Mouse (Mus musculus) erythroblast, embryonic 14.5 days (primary cell): ENCODE measurements around the gene Dgcr2. TPM values are rescaled to one million over a fixed set of nuclear protein-coding genes. Genes with fewer than 3 reads are reported as not detected.

Experiments used
- H3K27me3 ChIP-seq: 2 replicates; pipeline ENCODE4 v1.6.1; 2012; ENCODE audit warnings: inconsistent platforms; ENCODE audit not compliant: control insufficient read depth
- H3K36me3 ChIP-seq: 2 replicates; pipeline ENCODE4 v1.6.1; 2012; ENCODE audit warnings: mild to moderate bottlenecking, inconsistent platforms; ENCODE audit not compliant: control insufficient read depth
- H3K4me1 ChIP-seq: 2 replicates; pipeline ENCODE4 v1.6.1; 2012; ENCODE audit warnings: inconsistent platforms; ENCODE audit not compliant: control insufficient read depth
- H3K4me3 ChIP-seq: replicated peaks from 2 replicates; pipeline ENCODE3; 2012; ENCODE audit warnings: moderate library complexity, mild to moderate bottlenecking, inconsistent platforms
- H3K9me3 ChIP-seq: 2 replicates; pipeline ENCODE4 v1.6.1; 2012; ENCODE audit warnings: low read length, inconsistent platforms, mixed read lengths; ENCODE audit not compliant: control insufficient read depth
- GATA1 ChIP-seq: IDR thresholded peaks from 2 replicates; pipeline ENCODE4 v1.6.1; 2012; ENCODE audit warnings: low read length, inconsistent platforms, mixed read lengths
- TAL1 ChIP-seq: IDR thresholded peaks from 3 replicates; pipeline ENCODE4 v1.6.1; 2012; ENCODE audit warnings: low read length, inconsistent platforms, mixed read lengths
- polyA plus RNA-seq: library from polyadenylated mRNA; stranded (reverse); fragments of >175 nt; gene quantifications from 2 replicates; pipeline ENCODE4 v1.2.3, GENCODE M21; 2012

The Dgcr2 gene
- polyA plus RNA-seq, 1 experiment: 0.68 TPM

DNA sequence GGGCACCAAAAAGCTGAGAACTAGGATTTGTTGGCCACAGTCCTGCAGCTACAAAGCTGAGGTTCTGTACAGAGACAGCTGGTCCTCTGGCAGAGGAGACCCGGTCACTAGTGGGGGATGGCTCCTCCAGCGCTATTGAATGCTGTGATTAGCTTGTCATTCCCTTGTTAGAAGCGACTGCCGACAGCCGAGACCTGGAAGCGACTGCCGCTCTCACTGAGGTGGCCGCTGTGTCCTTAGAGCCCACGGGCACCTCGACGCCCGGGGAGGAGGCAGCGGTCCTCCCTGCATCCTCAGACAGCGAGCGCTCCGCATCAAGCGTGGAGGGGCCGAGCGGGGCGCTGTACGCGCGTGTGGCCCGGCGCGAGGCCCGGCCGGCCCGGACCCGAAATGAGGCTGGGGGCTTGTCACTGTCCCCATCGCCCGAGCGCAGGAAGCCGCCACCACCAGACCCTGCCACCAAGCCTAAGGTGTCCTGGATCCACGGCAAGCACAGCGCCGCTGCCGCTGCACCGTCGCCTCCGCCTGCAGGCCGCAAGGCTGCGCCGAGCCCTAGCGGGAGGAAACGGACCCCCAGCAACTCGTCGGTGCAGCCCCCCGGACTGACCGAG is 91.7 kb downstream of the Dgcr2 start:
- Histone ChIP-seq H3K4me3 (peak overlapping the region; percentile 55), H3K36me3 (no peaks in the 10 kb centered on the region), H3K4me1 (peaks cover 33% of the 10 kb centered on the region), H3K9me3 (peaks cover 30% of the 10 kb centered on the region; the same call in 1 of the 2 replicates), H3K27me3 (peaks cover 96% of the 10 kb centered on the region)
- TF ChIP-seq TAL1 (no peak), GATA1 (no peak)

GRCm38 (mm10) chr16:17804982-17805381 is 93.4 kb downstream of the Dgcr2 start:
- TF ChIP-seq GATA1 (no peak), TAL1 (no peak)
- Histone ChIP-seq H3K4me3 (no peak overlapping the region), H3K4me1 (peaks cover 33% of the 10 kb centered on the region), H3K9me3 (peaks cover 30% of the 10 kb centered on the region; the same call in 1 of the 2 replicates), H3K36me3 (no peaks in the 10 kb centered on the region), H3K27me3 (peaks cover 99% of the 10 kb centered on the region)

DNA sequence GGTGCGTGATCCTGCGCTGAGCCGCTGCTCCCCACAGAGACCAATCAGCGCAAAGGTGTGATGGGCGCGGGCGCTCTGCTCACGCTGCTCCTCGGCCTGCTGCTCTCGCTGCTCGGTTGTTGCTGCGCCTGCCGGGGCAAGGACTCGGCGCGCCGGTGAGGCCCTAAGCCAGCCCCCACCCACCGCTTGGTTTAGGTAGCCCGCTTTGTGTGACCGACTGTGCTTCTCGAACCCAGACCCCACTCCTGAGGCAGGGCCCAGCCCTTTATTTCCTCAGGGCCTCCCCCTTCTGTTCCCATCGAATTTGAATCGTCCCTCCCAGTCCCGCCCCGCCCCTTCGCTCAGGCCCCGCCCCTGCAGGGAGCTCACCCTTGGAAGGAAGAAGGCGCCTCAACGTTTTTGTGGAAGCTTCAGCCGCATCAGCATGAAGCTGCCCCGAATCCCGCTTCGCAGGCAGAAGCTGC is 93.9 kb downstream of the Dgcr2 start:
- H3K4me3 ChIP-seq: peak overlapping the region; percentile 41
- peaks cover 99% of the 10 kb centered on the region for H3K27me3 ChIP-seq
- peaks cover 33% of the 10 kb centered on the region for H3K4me1 ChIP-seq
- H3K9me3 ChIP-seq: peaks cover 30% of the 10 kb centered on the region; the same call in 1 of the 2 replicates
- no peak for TF ChIP-seq TAL1
- TF ChIP-seq GATA1: no peak
- H3K36me3 ChIP-seq: no peaks in the 10 kb centered on the region

DNA sequence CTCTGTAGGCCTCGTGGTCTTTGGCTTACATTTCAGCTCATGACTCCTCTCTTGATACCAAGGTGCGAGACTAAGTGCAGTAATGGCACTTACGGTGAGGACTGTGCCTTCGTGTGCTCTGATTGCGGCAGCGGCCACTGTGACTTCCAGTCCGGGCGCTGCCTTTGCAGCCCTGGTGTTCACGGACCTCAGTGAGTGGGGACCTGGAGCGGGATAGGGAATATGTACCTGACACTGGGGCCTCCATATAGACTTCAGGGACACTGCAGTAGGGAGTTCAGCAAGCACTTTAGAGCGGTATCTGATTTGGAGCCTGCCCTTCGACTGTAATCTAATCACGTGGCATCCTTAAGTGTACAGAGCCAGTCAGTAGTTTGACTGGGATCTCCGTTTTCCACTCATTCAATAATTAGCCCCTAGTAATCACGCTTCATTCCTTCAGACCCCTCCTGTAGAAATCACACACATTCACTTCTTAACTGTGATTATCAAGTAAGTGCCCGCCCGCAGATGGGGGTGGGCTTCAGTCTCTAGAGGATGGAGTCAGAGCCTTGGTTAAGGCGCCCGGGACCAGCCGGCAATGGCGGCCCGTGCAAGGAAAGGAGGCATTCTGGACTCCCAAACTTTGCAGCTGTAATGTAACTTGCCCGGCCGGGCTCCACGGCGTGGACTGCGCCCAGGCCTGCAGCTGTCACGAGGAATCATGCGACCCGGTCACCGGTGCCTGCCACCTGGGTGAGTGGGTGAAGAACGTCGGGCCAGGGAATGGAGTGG is 94.5 kb downstream of the Dgcr2 start:
- Histone ChIP-seq H3K9me3 (peaks cover 30% of the 10 kb centered on the region; the same call in 1 of the 2 replicates), H3K27me3 (peaks cover 99% of the 10 kb centered on the region), H3K4me1 (peaks cover 33% of the 10 kb centered on the region), H3K4me3 (peak overlapping the region; percentile 41), H3K36me3 (no peaks in the 10 kb centered on the region)
- TF ChIP-seq TAL1 (no peak), GATA1 (no peak)

- H3K4me1 ChIP-seq: peaks cover 33% of the 10 kb centered on the region
- TF ChIP-seq GATA1: no peak
- TF ChIP-seq TAL1: no peak
- H3K9me3 ChIP-seq: peaks cover 30% of the 10 kb centered on the region; the same call in 1 of the 2 replicates
- peaks cover 100% of the 10 kb centered on the region for H3K27me3 ChIP-seq
- H3K36me3 ChIP-seq: no peaks in the 10 kb centered on the region
- peak overlapping the region; percentile 3 for H3K4me3 ChIP-seq
Observed at GRCm38 (mm10) chr16:17802839-17803674, 95.3 kb downstream of the Dgcr2 start.

GRCm38 (mm10) chr16:17802456-17802838 is 95.9 kb downstream of the Dgcr2 start:
- H3K4me3 ChIP-seq: no peak overlapping the region
- TF ChIP-seq GATA1 (no peak), TAL1 (no peak)
- peaks cover 100% of the 10 kb centered on the region for H3K27me3 ChIP-seq
- no peaks in the 10 kb centered on the region for H3K36me3 ChIP-seq
- H3K4me1 ChIP-seq: peaks cover 29% of the 10 kb centered on the region
- H3K9me3 ChIP-seq: peaks cover 35% of the 10 kb centered on the region

GRCm38 (mm10) chr16:17801777-17802455 is 96.4 kb downstream of the Dgcr2 start:
- Histone ChIP-seq H3K36me3 (no peaks in the 10 kb centered on the region), H3K4me1 (peaks cover 25% of the 10 kb centered on the region), H3K4me3 (no peak overlapping the region), H3K27me3 (peaks cover 100% of the 10 kb centered on the region), H3K9me3 (peaks cover 35% of the 10 kb centered on the region)
- TF ChIP-seq TAL1 (no peak), GATA1 (no peak)

DNA sequence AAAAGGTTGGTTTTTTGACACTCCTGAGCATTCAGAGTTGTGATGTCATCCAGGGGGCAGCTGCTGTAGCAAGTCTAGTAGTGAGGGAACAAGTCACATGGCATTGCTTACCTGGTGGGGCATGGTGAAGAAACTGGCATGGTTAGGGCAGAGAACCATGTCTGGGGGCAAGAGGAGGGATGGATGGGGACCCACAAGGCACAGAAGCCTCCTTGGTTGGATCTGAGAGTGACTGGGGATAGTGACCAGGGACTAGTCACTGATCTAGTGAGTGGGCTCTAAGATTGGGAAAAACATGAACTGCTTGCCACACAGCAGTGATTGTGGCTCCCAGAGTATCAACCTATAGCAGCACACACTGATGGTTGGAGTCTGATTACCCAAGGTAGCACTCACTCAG is 98.8 kb downstream of the Dgcr2 start:
- Histone ChIP-seq H3K27me3 (peaks cover 97% of the 10 kb centered on the region), H3K36me3 (no peaks in the 10 kb centered on the region), H3K4me1 (peaks cover 15% of the 10 kb centered on the region), H3K4me3 (no peak overlapping the region), H3K9me3 (peaks cover 28% of the 10 kb centered on the region)
- no peak for TF ChIP-seq GATA1
- no peak for TF ChIP-seq TAL1
